Mouse (Mus musculus): Measurements from ENCODE around the gene Zfhx3.

The Zfhx3 gene

GRCm38 (mm10) chr8:108089632-108090031, 147.2 kb downstream of the Zfhx3 start:
- no peak for DNase-seq (ENCODE audit: low spot score in 2 of 2)

- DNase-seq (ENCODE audit: low spot score in 2 of 2) = no peak
Observed at GRCm38 (mm10) chr8:108098598-108098997, 156.2 kb downstream of the Zfhx3 start.

GRCm38 (mm10) chr8:108101131-108101530, 158.7 kb downstream of the Zfhx3 start:
- no peak for DNase-seq (ENCODE audit: low spot score in 2 of 2)

GRCm38 (mm10) chr8:108101978-108102865, 159.8 kb downstream of the Zfhx3 start:
- DNase-seq (ENCODE audit: low spot score in 2 of 2) = no peak

GRCm38 (mm10) chr8:108104471-108105098, 162.1 kb downstream of the Zfhx3 start:
- no peak for DNase-seq (ENCODE audit: low spot score in 2 of 2)

- DNase-seq (ENCODE audit: low spot score in 2 of 2) = no peak
Observed at GRCm38 (mm10) chr8:108125053-108125452, 182.6 kb downstream of the Zfhx3 start.

- DNase-seq (ENCODE audit: low spot score in 2 of 2) = no peak
Observed at GRCm38 (mm10) chr8:108125491-108125890, 183.0 kb downstream of the Zfhx3 start.

- DNase-seq (ENCODE audit: low spot score in 2 of 2) = no peak
Observed at GRCm38 (mm10) chr8:108146536-108146935, 204.1 kb downstream of the Zfhx3 start.

- no peak for DNase-seq (ENCODE audit: low spot score in 2 of 2)
Observed at GRCm38 (mm10) chr8:108148599-108149249, 206.3 kb downstream of the Zfhx3 start.

- no peak for DNase-seq (ENCODE audit: low spot score in 2 of 2)
Observed at GRCm38 (mm10) chr8:108170804-108171203, 228.4 kb downstream of the Zfhx3 start.

GRCm38 (mm10) chr8:108183296-108183695, 240.9 kb downstream of the Zfhx3 start:
- DNase-seq (ENCODE audit: low spot score in 2 of 2) = no peak

GRCm38 (mm10) chr8:108183948-108184347, 241.5 kb downstream of the Zfhx3 start:
- DNase-seq (ENCODE audit: low spot score in 2 of 2) = no peak

GRCm38 (mm10) chr8:108186289-108186688, 243.8 kb downstream of the Zfhx3 start:
- no peak for DNase-seq (ENCODE audit: low spot score in 2 of 2)

- no peak for DNase-seq (ENCODE audit: low spot score in 2 of 2)
Observed at GRCm38 (mm10) chr8:108188044-108188443, 245.6 kb downstream of the Zfhx3 start.

- DNase-seq (ENCODE audit: low spot score in 2 of 2) = no peak
Observed at GRCm38 (mm10) chr8:108194571-108194970, 252.1 kb downstream of the Zfhx3 start.

GRCm38 (mm10) chr8:108215026-108215425, 272.6 kb downstream of the Zfhx3 start:
- no peak for DNase-seq (ENCODE audit: low spot score in 2 of 2)

- no peak for DNase-seq (ENCODE audit: low spot score in 2 of 2)
Observed at GRCm38 (mm10) chr8:108218171-108218840, 275.9 kb downstream of the Zfhx3 start.

GRCm38 (mm10) chr8:108220511-108220910, 278.1 kb downstream of the Zfhx3 start:
- DNase-seq (ENCODE audit: low spot score in 2 of 2) = no peak

- DNase-seq (ENCODE audit: low spot score in 2 of 2) = no peak
Observed at GRCm38 (mm10) chr8:108222091-108222490, 279.6 kb downstream of the Zfhx3 start.

- DNase-seq (ENCODE audit: low spot score in 2 of 2) = no peak
Observed at GRCm38 (mm10) chr8:108232326-108232725, 289.9 kb downstream of the Zfhx3 start.

- no peak for DNase-seq (ENCODE audit: low spot score in 2 of 2)
Observed at GRCm38 (mm10) chr8:108234481-108234880, 292.0 kb downstream of the Zfhx3 start.

GRCm38 (mm10) chr8:108236715-108237114, 294.3 kb downstream of the Zfhx3 start:
- no peak for DNase-seq (ENCODE audit: low spot score in 2 of 2)

Data from natural killer cell, adult 2 months (primary cell).